Mouse (Mus musculus) heart, embryonic 15.5 days (tissue): ENCODE data around the gene Rrp15. TPM values are rescaled to one million over a fixed set of nuclear protein-coding genes. Genes with fewer than 3 reads are reported as not detected.

Experiments used
- ATAC-seq: fragments of 200-750 bp; cut with Nextera tagmentation; replicated peaks from 2 replicates; pipeline ENCODE4 v1.8.0; 2017; ENCODE audit warnings: low read depth, moderate TSS enrichment; ENCODE audit not compliant: insufficient number of reproducible peaks, insufficient read depth, low FRiP score
- H3K27ac ChIP-seq: fragments of 300-500 bp; sonication (generic); 2 replicates; pipeline ENCODE4 v1.5.1; 2015; ENCODE audit warnings: mild to moderate bottlenecking, inconsistent platforms
- H3K27me3 ChIP-seq: fragments of 300-500 bp; sonication (generic); 2 replicates; pipeline ENCODE4 v1.6.1; 2015; ENCODE audit warnings: inconsistent platforms
- H3K36me3 ChIP-seq: fragments of 300-500 bp; sonication (generic); 2 replicates; pipeline ENCODE4 v1.6.1; 2015; ENCODE audit warnings: mild to moderate bottlenecking, inconsistent platforms
- H3K4me1 ChIP-seq: fragments of 300-500 bp; sonication (generic); replicated peaks from 2 replicates; pipeline ENCODE4 v1.6.1; 2015; ENCODE audit warnings: inconsistent platforms
- H3K4me2 ChIP-seq: fragments of 300-500 bp; sonication (generic); 2 replicates; pipeline ENCODE4 v1.6.1; 2015; ENCODE audit warnings: inconsistent platforms, mild to moderate bottlenecking, moderate library complexity
- H3K4me3 ChIP-seq: fragments of 300-500 bp; sonication (generic); 2 replicates; pipeline ENCODE4 v1.5.1; 2015; ENCODE audit warnings: mild to moderate bottlenecking, inconsistent platforms
- H3K9ac ChIP-seq: fragments of 300-500 bp; sonication (generic); 2 replicates; pipeline ENCODE4 v1.6.1; 2015; ENCODE audit warnings: mild to moderate bottlenecking, inconsistent platforms
- H3K9me3 ChIP-seq: fragments of 300-500 bp; sonication (generic); replicated peaks from 2 replicates; pipeline ENCODE4 v1.6.1; 2016; ENCODE audit warnings: inconsistent platforms
- WGBS: fragments of 180-500 bp; shearing (Covaris S2); methylation state at CpG from one replicate; pipeline ENCODE4 v1.1.7; 2015; ENCODE audit warnings: mixed read lengths; 5-methylcytosine and 5-hydroxymethylcytosine counted together
- polyA plus RNA-seq: library from polyadenylated mRNA; unstranded; fragments of >200 nt; fragmentation: Nextera tagmentation; extraction: Ambion mirVana; gene quantifications from 2 replicates; pipeline ENCODE4 v1.2.1, GENCODE M21; 2015

Gene Rrp15
- polyA plus RNA-seq, 1 experiment from 2014 or later = 27.7 TPM

- Histone ChIP-seq H3K9me3 (no peaks in the 10 kb centered on the region), H3K4me2 (no peak overlapping the region), H3K4me3 (no peak overlapping the region), H3K9ac (no peak overlapping the region), H3K36me3 (peaks cover 34% of the 10 kb centered on the region; the same call in 1 of the 2 replicates), H3K27ac (no peak overlapping the region), H3K4me1 (peaks cover 4% of the 10 kb centered on the region), H3K27me3 (no peaks in the 10 kb centered on the region)
- ATAC-seq = no peak
- WGBS = 55% methylated on average over 7 of the region's 7 CpGs
These were observed 9.3 kb downstream of the Rrp15 start for GRCm38 (mm10) chr1:186739828-186740227.

- Histone ChIP-seq H3K4me2 (no peak overlapping the region), H3K4me3 (no peak overlapping the region), H3K36me3 (peaks cover 39% of the 10 kb centered on the region; the same call in 1 of the 2 replicates), H3K4me1 (no peaks in the 10 kb centered on the region), H3K9ac (no peak overlapping the region), H3K27me3 (no peaks in the 10 kb centered on the region), H3K27ac (no peak overlapping the region), H3K9me3 (no peaks in the 10 kb centered on the region)
- 90% methylated on average over 5 of the region's 5 CpGs for WGBS
- ATAC-seq = no peak
These were observed 13.6 kb downstream of the Rrp15 start for GRCm38 (mm10) chr1:186735537-186735936.

- Histone ChIP-seq H3K4me3 (no peak overlapping the region), H3K27me3 (no peaks in the 10 kb centered on the region), H3K9me3 (no peaks in the 10 kb centered on the region), H3K36me3 (peaks cover 30% of the 10 kb centered on the region; the same call in 1 of the 2 replicates), H3K4me1 (no peaks in the 10 kb centered on the region), H3K27ac (no peak overlapping the region), H3K4me2 (no peak overlapping the region), H3K9ac (no peak overlapping the region)
- whole genome bisulfite sequencing = 91% methylated on average over 8 of the region's 8 CpGs
- ATAC-seq = no peak
These were observed 16.1 kb downstream of the Rrp15 start for GRCm38 (mm10) chr1:186733052-186733451.

GRCm38 (mm10) chr1:186728778-186729177 is 20.4 kb downstream of the Rrp15 start:
- H3K4me3 ChIP-seq = no peak overlapping the region
- no peak for ATAC-seq
- H3K4me2 ChIP-seq = no peak overlapping the region
- H3K36me3 ChIP-seq = no peaks in the 10 kb centered on the region
- no peaks in the 10 kb centered on the region for H3K27me3 ChIP-seq
- H3K4me1 ChIP-seq = no peaks in the 10 kb centered on the region
- H3K9me3 ChIP-seq = no peaks in the 10 kb centered on the region
- H3K9ac ChIP-seq = no peak overlapping the region
- WGBS = 72% methylated on average over 4 of the region's 4 CpGs
- no peak overlapping the region for H3K27ac ChIP-seq

GRCm38 (mm10) chr1:186726117-186726516 is 23.0 kb downstream of the Rrp15 start:
- no peaks in the 10 kb centered on the region for H3K9me3 ChIP-seq
- H3K9ac ChIP-seq = no peak overlapping the region
- no peak overlapping the region for H3K4me3 ChIP-seq
- no peaks in the 10 kb centered on the region for H3K27me3 ChIP-seq
- H3K36me3 ChIP-seq = peaks cover 2% of the 10 kb centered on the region; the same call in 1 of the 2 replicates
- no peak overlapping the region for H3K4me2 ChIP-seq
- 86% methylated on average over 7 of the region's 7 CpGs for WGBS
- 0 out of 2 replicates have a peak, but pooled peaks cover 2% of the 10 kb centered on the region for H3K4me1 ChIP-seq
- no peak overlapping the region for H3K27ac ChIP-seq
- ATAC-seq = no peak

- 78% methylated on average over 9 of the region's 9 CpGs for WGBS
- Histone ChIP-seq H3K27me3 (no peaks in the 10 kb centered on the region), H3K4me2 (no peak overlapping the region), H3K4me1 (0 out of 2 replicates have a peak, but pooled peaks cover 2% of the 10 kb centered on the region), H3K4me3 (no peak overlapping the region), H3K9me3 (no peaks in the 10 kb centered on the region), H3K9ac (no peak overlapping the region), H3K27ac (no peak overlapping the region), H3K36me3 (peaks cover 17% of the 10 kb centered on the region)
- no peak for ATAC-seq
These were observed 26.9 kb downstream of the Rrp15 start for GRCm38 (mm10) chr1:186722299-186722698.

- WGBS = 34% methylated on average over 12 of the region's 12 CpGs
- Histone ChIP-seq H3K36me3 (peaks cover 17% of the 10 kb centered on the region), H3K4me3 (no peak overlapping the region), H3K4me1 (0 out of 2 replicates have a peak, but pooled peaks cover 2% of the 10 kb centered on the region), H3K4me2 (no peak overlapping the region), H3K9ac (no peak overlapping the region), H3K9me3 (no peaks in the 10 kb centered on the region), H3K27me3 (no peaks in the 10 kb centered on the region), H3K27ac (no peak overlapping the region)
- ATAC-seq = no peak
These were observed 27.3 kb downstream of the Rrp15 start for GRCm38 (mm10) chr1:186721846-186722245.

GRCm38 (mm10) chr1:186721166-186721565 is 28.0 kb downstream of the Rrp15 start:
- H3K27me3 ChIP-seq = no peaks in the 10 kb centered on the region
- no peak for ATAC-seq
- 90% methylated on average over 11 of the region's 11 CpGs for WGBS

GRCm38 (mm10) chr1:186719708-186720107 is 29.4 kb downstream of the Rrp15 start:
- Histone ChIP-seq H3K27me3 (no peaks in the 10 kb centered on the region), H3K9me3 (no peaks in the 10 kb centered on the region), H3K4me2 (no peak overlapping the region), H3K4me1 (0 out of 2 replicates have a peak, but pooled peaks cover 2% of the 10 kb centered on the region), H3K27ac (no peak overlapping the region), H3K36me3 (peaks cover 17% of the 10 kb centered on the region), H3K9ac (no peak overlapping the region), H3K4me3 (no peak overlapping the region)
- WGBS = 92% methylated on average over 9 of the region's 9 CpGs
- no peak for ATAC-seq

More at GRCm38 (mm10) chr1:186721166-186721565, 28.0 kb downstream of the Rrp15 start:
- Histone ChIP-seq H3K27ac (no peak overlapping the region), H3K36me3 (peaks cover 17% of the 10 kb centered on the region), H3K9me3 (no peaks in the 10 kb centered on the region), H3K4me3 (no peak overlapping the region), H3K4me2 (no peak overlapping the region), H3K9ac (no peak overlapping the region), H3K4me1 (0 out of 2 replicates have a peak, but pooled peaks cover 2% of the 10 kb centered on the region)

- H3K4me1 ChIP-seq = 0 out of 2 replicates have a peak, but pooled peaks cover 2% of the 10 kb centered on the region
- no peaks in the 10 kb centered on the region for H3K27me3 ChIP-seq
- no peak overlapping the region for H3K4me3 ChIP-seq
- ATAC-seq = no peak
- WGBS = 59% methylated on average over 5 of the region's 5 CpGs
- H3K36me3 ChIP-seq = peaks cover 17% of the 10 kb centered on the region
- H3K27ac ChIP-seq = no peak overlapping the region
- H3K9ac ChIP-seq = no peak overlapping the region
- H3K9me3 ChIP-seq = no peaks in the 10 kb centered on the region
- no peak overlapping the region for H3K4me2 ChIP-seq
These were observed 30.3 kb downstream of the Rrp15 start for GRCm38 (mm10) chr1:186718881-186719280.

GRCm38 (mm10) chr1:186714980-186715896 is 33.9 kb downstream of the Rrp15 start:
- no peak for ATAC-seq
- 77% methylated on average over 17 of the region's 17 CpGs for WGBS
- H3K27me3 ChIP-seq = no peaks in the 10 kb centered on the region
- no peak overlapping the region for H3K27ac ChIP-seq
- peaks cover 7% of the 10 kb centered on the region; the same call in 1 of the 2 replicates for H3K36me3 ChIP-seq
- no peak overlapping the region for H3K9ac ChIP-seq
- no peaks in the 10 kb centered on the region for H3K9me3 ChIP-seq
- H3K4me2 ChIP-seq = no peak overlapping the region
- H3K4me3 ChIP-seq = no peak overlapping the region
- no peaks in the 10 kb centered on the region for H3K4me1 ChIP-seq
